Mouse (Mus musculus) lung, postnatal 36 days (tissue): Measurements from ENCODE around the gene Pmel.
A peak's percentile ranks its signal among the peaks of the same experiment; 100 is the strongest.
"Not testable (repeated sequence)": the region's sequence is repeated elsewhere in the genome, so short reads cannot be mapped to it uniquely, and the experiment has no call there.

Source experiments
- DNase-seq: peaks from one replicate; pipeline ENCODE4 v3.0.0; 2022; ENCODE audit warnings: mixed read lengths

The Pmel gene

GRCm38 (mm10) chr10:128704491-128705316, 709 bp downstream of the Pmel start, which contains the start of gene Cdk2:
Cdk2 (minus strand) TSS chr10:128705031.
- peak; percentile 96 for DNase-seq

GRCm38 (mm10) chr10:128705317-128705693, 1.3 kb downstream of the Pmel start:
- DNase-seq = no peak

- DNase-seq = not testable (repeated sequence)
Measured at GRCm38 (mm10) chr10:128711318-128711717, 7.3 kb downstream of the Pmel start.

GRCm38 (mm10) chr10:128715559-128716537, 11.9 kb downstream of the Pmel start:
- peak; percentile 66 for DNase-seq

GRCm38 (mm10) chr10:128725466-128725865, 21.5 kb downstream of the Pmel start:
- DNase-seq = not testable (repeated sequence)

GRCm38 (mm10) chr10:128728059-128728458, 24.1 kb downstream of the Pmel start:
- no peak for DNase-seq

GRCm38 (mm10) chr10:128731002-128731433, 27.0 kb downstream of the Pmel start:
- peak; percentile 88 for DNase-seq

- no peak for DNase-seq
Measured at GRCm38 (mm10) chr10:128731992-128732391, 28.0 kb downstream of the Pmel start.

- peak; percentile 31 for DNase-seq
Measured at GRCm38 (mm10) chr10:128737435-128737834, 33.4 kb downstream of the Pmel start.

- DNase-seq = no peak
Measured at GRCm38 (mm10) chr10:128740296-128740695, 36.3 kb downstream of the Pmel start.

- no peak for DNase-seq
Measured at GRCm38 (mm10) chr10:128742616-128743015, 38.6 kb downstream of the Pmel start.

GRCm38 (mm10) chr10:128743235-128743634, 39.2 kb downstream of the Pmel start:
- DNase-seq = peak; percentile 56

- DNase-seq = peak; percentile 67
Measured at GRCm38 (mm10) chr10:128743791-128744191, 39.8 kb downstream of the Pmel start.

GRCm38 (mm10) chr10:128744211-128744610, 40.2 kb downstream of the Pmel start:
- DNase-seq = no peak

GRCm38 (mm10) chr10:128744680-128745601, 40.9 kb downstream of the Pmel start, which contains the start of gene Dgka:
Dgka (minus strand) TSS chr10:128744855.
- peak; percentile 44 for DNase-seq

GRCm38 (mm10) chr10:128745946-128746613, 42.1 kb downstream of the Pmel start:
- DNase-seq = peak; percentile 62

GRCm38 (mm10) chr10:128746972-128747645, 43.1 kb downstream of the Pmel start:
- no peak for DNase-seq

- DNase-seq = peak; percentile 95
Measured at GRCm38 (mm10) chr10:128747646-128748251, 43.8 kb downstream of the Pmel start, which contains the start of gene Pym1. Pym1 (plus strand) TSS chr10:128747889.

- DNase-seq = peak; percentile 84
Measured at GRCm38 (mm10) chr10:128748252-128748864, 44.4 kb downstream of the Pmel start.
